Mouse (Mus musculus) left cerebral cortex, adult 2 months (tissue): Measurements from ENCODE around the gene Irgq. TPM values are rescaled to one million over a fixed set of nuclear protein-coding genes. Genes with fewer than 3 reads are reported as not detected.
"Not testable (repeated sequence)": the region's sequence is repeated elsewhere in the genome, so short reads cannot be mapped to it uniquely, and the experiment has no call there.

Experiments used
- DNase-seq, 2 experiments: peaks; one replicate each; pipeline ENCODE4 v3.0.0; 2021 to 2022; ENCODE audit warnings: low spot score in 2 of 2, mixed read lengths in 1 of 2; ENCODE audit errors: extremely low spot score in 1 of 2
- H3K27ac ChIP-seq: fragments of 200-600 bp; 2 replicates; pipeline ENCODE4 v1.8.1; 2022
- H3K4me3 ChIP-seq: fragments of 200-600 bp; 2 replicates; pipeline ENCODE4 v1.8.1; 2022
- CTCF ChIP-seq: fragments of 200-600 bp; IDR thresholded peaks from 2 replicates; pipeline ENCODE4 v1.8.1; 2022; ENCODE audit warnings: antibody characterized with exemption, mild to moderate bottlenecking, moderate library complexity
- intact Hi-C: fragments of 180-260 bp; cut with DNase I; formaldehyde crosslinking; loops from one replicate; pipeline ENCODE4 v1.15.1; 2025
- long read RNA-seq, 2 experiments: library from polyadenylated mRNA; stranded (forward); transcript quantifications; one replicate each; pipeline ENCODE4 v2.0.0; 2021; ENCODE audit warnings: borderline mapping rate in 2 of 2
- total RNA-seq, 2 experiments: library from RNA; stranded (reverse); gene quantifications; 2 replicates each; pipeline ENCODE4 v1.2.3; 2021

Gene Irgq
- 10 to 100 TPM; 81.6 to 84.3 TPM for total RNA-seq
- long read RNA-seq, experiment 1, full-length matches to known transcripts: 57 of 148 reads
- long read RNA-seq, experiment 1, partial matches to known transcripts: 48 of 148 reads
- long read RNA-seq, experiment 1, other reads (novel, unspliced or antisense): 43 of 148 reads
- long read RNA-seq, experiment 2, full-length matches to known transcripts: 50 of 118 reads
- long read RNA-seq, experiment 2, partial matches to known transcripts: 37 of 118 reads
- long read RNA-seq, experiment 2, other reads (novel, unspliced or antisense): 31 of 118 reads

DNA sequence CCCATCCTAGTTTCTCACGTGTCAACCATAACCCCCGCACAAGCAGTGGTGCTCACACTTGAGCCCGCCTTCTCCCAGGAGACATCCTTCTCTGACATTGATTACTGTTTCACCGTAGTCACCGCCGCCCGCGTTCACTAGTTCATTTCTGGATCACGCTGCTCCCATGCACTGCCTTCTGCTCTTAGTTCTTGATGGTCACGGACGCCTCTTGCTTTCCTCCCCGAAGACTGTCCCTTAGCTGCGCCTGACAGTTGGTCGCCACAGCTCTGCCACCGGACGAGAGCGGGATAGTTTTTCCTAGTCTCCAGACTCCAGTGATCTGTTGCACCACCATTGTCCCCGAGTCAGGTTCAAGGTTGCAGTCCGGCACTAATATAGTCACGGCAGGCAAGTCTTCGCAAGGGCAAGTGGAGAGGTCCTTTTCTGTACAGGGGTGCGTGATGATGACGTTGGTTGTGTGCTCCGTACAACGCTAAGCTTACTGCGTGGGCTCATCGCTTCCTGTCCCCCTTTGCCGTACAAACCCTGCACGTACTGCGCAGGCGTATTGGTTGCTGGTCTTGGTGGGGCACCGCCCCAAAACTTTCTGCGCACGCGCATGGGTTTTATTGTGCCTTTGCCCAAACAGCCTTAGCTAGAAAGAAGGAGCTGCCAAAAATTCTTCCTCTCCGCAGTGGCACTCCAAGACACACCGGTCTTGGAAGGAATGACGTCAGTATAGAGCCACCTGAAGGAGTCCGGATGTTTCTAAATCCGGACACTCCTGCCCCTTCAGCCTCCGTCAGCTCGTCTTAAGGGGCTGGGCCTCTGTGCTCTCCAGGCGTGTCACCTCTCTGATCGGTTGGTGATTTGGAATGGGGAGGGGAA is at the start of gene Irgq:
Gene Irgq, plus strand, starts transcription at position 628 of the 870 bp plus-strand sequence.
- TF ChIP-seq CTCF: no peak; the same call in 1 of the 2 replicates
- peak within 1 kb of the TSS; percentile 99 for H3K27ac ChIP-seq
- DNase-seq: peak; percentile 98
- H3K4me3 ChIP-seq: peak within 1 kb of the TSS; percentile 65
- intact Hi-C loops: loop anchor here (1.0 to 2.0 kb wide), 3 partner anchors 17 to 49 kb away; partner anchors contain the start of gene Zfp428

GRCm38 (mm10) chr7:24480986-24481473 is 49.5 kb upstream of the Irgq start:
- intact Hi-C loops: loop anchor here (2.0 kb wide), 3 partner anchors 26 to 50 kb away; partner anchors contain the start of genes Irgq and Zfp428

DNA sequence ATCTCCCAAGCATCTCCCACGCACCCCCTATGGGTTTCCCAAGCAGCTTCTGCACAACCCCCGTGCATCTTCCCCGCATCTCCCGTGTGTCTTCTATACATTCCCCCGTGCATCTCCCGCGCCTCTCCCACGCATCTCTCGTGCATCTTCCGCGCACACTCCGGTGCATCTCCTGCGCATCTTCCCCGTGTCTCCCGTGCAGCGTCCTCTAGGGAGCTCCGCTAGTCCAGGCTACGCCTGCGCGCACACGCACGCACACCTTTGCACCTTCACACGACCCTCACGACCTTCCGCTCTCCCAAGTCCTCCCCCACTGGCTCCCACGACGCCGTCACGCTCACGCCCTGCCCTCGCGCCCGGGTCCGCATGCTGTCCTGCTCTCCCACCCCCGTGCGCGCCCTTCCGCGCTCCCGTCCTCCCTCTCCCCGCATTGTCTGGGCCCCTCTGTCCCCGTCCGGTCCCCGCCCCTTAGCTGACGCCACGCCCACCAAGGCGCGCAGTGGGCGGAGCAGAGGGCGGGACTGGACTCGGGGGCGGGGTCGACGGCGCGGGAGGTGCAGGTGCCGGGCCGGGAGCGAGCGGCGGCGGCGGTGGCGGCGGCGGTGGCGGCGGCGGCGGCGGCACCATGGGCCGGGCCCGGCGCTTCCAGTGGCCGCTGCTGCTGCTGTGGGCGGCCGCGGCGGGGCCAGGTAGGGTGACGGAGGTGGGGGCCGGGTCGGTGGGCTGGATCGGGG is 48.8 kb upstream of the Irgq start, which contains the start of gene Cadm4:
Gene Cadm4, plus strand, starts transcription at position 550 of the 734 bp plus-strand sequence.
- intact Hi-C loops: loop anchor here (2.0 kb wide), 3 partner anchors 25 to 49 kb away; partner anchors contain the start of genes Irgq and Zfp428
- peak; percentile 89 to 93 for DNase-seq
- H3K4me3 ChIP-seq: peak within 1 kb of the TSS; percentile 59
- no peak for TF ChIP-seq CTCF
- H3K27ac ChIP-seq: peak within 1 kb of the TSS; percentile 97

More at GRCm38 (mm10) chr7:24480986-24481473, 49.5 kb upstream of the Irgq start:
- Histone ChIP-seq H3K27ac (peak overlapping the region; percentile 97), H3K4me3 (peak overlapping the region; percentile 59)
- no peak for TF ChIP-seq CTCF
- no peak for DNase-seq

DNA sequence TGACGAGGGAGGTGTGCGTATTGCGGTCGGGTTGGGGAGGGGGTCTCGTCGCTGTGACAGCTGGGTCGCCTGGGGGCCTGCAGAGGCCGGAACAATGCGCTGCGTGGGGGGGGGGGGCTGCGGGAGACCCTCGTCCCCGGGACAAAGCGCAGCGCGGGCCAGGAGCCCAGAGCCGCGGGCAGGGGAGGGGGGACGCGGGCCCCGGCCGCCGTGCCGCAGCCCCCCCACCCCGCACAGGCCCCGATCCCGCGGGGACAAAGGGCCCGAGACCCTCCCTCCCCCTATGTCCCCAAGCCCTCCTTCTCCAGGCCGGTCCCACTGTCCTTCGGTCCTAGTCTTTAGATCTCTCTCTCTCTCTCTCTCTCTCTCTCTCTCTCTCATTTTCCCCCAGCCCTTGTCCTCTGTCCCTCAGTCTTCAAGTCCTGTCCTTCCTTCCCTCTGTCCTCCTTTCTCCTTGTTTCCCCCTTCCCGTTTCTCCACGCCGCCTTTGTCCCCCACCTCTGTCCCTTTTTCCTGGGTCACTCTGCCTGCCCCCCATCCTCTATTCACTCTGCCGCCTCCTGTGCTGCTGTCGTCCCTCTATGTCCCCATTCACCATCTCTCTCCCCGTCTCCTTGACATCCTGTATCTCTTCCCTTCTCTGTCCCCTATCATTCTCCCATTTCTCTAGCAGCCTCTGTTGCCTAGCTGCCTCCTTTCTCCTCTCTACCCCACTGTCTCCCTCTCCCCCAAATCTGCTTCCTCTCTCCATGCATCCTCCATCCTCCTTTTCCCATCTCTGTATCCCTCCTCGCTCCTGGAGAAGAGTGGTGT is 48.1 kb upstream of the Irgq start:
- intact Hi-C loops: no loop called here
- no peak for TF ChIP-seq CTCF
- DNase-seq: no peak
- peak overlapping the region; percentile 86 for H3K27ac ChIP-seq
- peak overlapping the region; percentile 59 for H3K4me3 ChIP-seq

DNA sequence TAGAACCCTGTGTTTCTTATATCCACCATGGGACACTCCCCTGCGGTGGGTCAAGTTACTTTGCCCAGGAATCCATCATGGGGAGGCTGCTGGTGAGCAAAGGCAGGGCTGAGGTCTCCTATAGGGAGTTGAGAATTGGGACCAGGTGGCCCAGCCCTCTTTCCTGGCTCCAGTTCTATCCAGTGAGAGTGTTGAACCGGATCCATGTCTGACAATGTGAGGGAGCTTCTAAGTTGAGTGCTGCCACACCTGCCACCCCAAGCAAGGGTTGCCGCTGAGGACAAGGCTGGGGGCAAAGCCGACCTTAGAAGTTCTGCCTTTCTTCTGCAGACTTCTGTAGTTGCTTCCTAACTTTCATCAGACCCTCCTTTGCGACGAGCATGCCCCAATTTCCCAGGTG is 47.2 kb upstream of the Irgq start:
- DNase-seq, intact Hi-C loops: not testable (repeated sequence)
- Histone ChIP-seq H3K27ac (peak overlapping the region; percentile 86; the same call in 1 of the 2 replicates), H3K4me3 (peak overlapping the region; percentile 59)

DNA sequence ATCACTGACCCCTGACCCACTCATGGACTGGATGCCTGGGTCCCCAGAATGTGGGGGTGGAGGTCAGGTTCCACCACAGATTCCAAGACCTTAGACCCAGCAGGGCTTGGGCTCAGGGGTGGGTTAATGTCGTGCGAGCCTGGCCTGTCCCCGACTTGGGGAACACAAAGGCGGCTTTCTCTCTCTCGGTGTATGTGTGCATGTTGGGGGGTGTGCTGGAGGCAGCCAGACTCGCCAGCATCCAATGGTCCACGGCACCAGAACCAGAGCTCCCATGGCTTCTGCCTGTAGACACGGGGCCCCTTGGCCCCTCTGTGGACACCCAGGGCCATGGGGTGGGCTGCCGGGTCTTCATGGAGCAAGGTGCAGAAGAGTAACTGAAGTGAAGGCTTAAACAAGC is 45.0 kb upstream of the Irgq start:
- intact Hi-C loops: no loop called here
- H3K4me3 ChIP-seq: peak overlapping the region; percentile 38
- DNase-seq: no peak
- H3K27ac ChIP-seq: peak overlapping the region; percentile 92
- no peak for TF ChIP-seq CTCF

DNA sequence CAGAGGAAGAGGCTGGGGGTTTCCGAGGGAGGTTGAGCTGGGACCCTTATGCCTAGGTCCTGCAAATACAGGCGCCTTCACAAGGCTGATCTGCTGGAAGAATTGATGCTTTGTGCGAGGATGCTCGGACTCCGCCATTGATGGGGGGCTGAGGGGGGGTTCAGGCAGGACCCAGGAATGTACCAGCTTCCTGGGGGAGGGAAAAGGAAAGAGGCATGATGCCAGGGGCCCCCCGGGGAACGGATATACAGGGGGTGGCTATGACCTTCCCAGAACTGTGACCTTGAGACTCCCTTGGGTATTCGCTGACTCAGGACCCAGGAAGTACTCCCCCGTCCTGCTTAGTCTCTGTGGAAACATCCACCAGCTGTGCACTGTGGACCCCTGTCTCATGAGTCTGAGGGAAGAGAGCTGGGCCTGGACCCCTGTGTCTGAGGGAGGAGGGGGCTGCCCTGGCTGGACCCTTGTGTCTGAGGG is 43.8 kb upstream of the Irgq start:
- TF ChIP-seq CTCF: no peak
- peak overlapping the region; percentile 38 for H3K4me3 ChIP-seq
- DNase-seq: no peak
- intact Hi-C loops: no loop called here
- peak overlapping the region; percentile 92 for H3K27ac ChIP-seq

- DNase-seq: no peak
- Histone ChIP-seq H3K27ac (peak overlapping the region; percentile 92), H3K4me3 (no peak overlapping the region)
- TF ChIP-seq CTCF: no peak
- intact Hi-C loops: no loop called here
Measured at GRCm38 (mm10) chr7:24487403-24487802, 43.1 kb upstream of the Irgq start.

DNA sequence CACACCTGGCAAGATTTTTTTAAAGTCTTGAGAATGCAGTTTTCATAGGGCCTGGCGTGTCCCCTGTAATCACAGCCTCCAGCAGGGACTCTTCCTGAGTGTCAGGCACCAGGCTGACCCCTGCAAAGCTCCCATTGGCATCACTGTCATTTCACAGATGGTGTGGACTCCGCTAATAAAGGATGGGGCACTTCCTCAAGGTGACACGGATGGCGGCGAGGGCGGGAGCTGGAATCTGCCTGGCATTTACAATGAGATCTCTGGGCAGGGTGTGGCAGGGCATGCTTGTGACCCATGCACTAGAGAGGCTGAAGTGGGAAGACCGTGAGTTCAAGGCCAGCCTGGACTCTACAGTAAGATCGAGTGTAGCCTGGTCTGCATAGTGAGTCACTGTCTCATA is 42.2 kb upstream of the Irgq start:
- intact Hi-C loops: no loop called here
- H3K27ac ChIP-seq: peak overlapping the region; percentile 70; the same call in 1 of the 2 replicates
- no peak for TF ChIP-seq CTCF
- H3K4me3 ChIP-seq: no peak overlapping the region
- DNase-seq: no peak

GRCm38 (mm10) chr7:24499856-24500577 is 30.5 kb upstream of the Irgq start:
- intact Hi-C loops: no loop called here
- H3K27ac ChIP-seq: no peak overlapping the region
- TF ChIP-seq CTCF: no peak
- no peak overlapping the region for H3K4me3 ChIP-seq
- DNase-seq: no peak
